Mouse (Mus musculus) left cerebral cortex, adult 11 months (tissue): ENCODE measurements around the gene Tapbp.

ENCODE experiments used
- DNase-seq: peaks from one replicate; pipeline ENCODE4 v3.0.0; 2022; ENCODE audit warnings: low spot score

The Tapbp gene

GRCm38 (mm10) chr17:33924577-33925283, 9.0 kb downstream of the Tapbp start:
- no peak for DNase-seq

DNA sequence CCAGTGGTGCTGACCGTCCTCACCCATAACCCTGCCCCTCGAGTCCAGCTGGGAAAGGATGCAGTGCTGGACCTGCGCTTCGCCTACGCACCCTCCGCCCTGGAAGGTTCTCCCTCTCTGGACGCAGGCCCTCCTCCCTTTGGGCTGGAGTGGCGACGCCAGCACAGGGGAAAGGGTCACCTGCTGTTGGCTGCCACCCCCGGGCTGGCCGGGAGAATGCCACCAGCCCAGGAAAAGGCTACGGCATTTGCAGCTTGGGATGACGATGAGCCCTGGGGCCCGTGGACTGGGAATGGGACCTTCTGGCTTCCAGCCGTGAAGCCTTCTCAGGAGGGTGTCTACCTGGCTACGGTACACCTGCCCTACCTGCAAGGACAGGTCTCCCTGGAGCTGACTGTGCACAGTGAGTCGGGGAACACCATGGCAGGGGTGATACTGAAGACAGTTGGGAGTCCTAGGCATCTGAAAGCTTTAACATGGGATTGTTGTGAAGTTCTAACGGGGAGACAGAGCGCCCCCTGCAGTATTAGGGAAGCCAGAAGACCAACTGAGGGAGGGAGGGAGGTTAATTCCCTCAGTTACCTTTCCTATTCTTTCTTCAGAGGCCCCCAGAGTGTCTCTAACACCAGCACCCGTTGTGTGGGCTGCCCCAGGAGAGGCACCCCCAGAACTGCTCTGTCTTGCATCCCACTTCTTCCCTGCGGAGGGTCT, 9.9 kb downstream of the Tapbp start:
- DNase-seq = no peak

- no peak for DNase-seq
Measured at GRCm38 (mm10) chr17:33926207-33926932, 10.7 kb downstream of the Tapbp start.

DNA sequence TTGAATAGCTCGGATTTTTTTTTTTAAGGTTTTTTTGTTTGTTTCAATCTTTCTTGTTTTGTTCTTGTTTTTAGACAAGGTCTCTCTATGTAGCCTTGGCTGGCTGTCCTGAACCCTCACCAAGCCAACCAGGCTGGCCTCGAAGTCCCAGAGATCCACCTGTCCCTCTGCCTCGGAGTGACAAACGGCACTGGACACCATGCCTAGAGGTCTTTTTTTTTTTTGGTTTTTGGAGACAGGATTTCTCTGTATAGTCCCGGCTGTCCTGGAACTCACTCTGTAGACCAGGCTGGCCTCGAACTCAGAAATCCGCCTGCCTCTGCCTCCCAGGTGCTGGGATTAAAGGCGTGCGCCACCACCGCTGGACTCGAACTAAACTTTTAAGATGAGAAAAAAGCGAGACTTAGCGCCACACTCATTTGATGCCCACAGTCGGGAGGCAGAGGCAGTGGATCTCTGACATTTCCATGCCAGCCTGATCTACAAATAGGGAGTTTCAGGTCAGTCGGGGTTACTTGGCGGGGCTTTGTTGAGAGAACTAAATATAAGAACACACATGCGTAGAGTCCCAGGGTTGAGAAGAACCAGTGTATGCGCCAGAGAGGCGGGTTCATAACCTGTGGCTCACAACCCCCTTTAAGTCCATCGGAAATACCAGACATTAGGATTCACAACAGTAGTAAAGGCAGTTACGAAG, 12.7 kb downstream of the Tapbp start:
- DNase-seq = no peak

- peak; percentile 85 for DNase-seq
Measured at GRCm38 (mm10) chr17:33929371-33930279, 13.9 kb downstream of the Tapbp start, which contains the start of gene Rgl2. Gene Rgl2, plus strand, starts transcription at chr17:33929543.

DNA sequence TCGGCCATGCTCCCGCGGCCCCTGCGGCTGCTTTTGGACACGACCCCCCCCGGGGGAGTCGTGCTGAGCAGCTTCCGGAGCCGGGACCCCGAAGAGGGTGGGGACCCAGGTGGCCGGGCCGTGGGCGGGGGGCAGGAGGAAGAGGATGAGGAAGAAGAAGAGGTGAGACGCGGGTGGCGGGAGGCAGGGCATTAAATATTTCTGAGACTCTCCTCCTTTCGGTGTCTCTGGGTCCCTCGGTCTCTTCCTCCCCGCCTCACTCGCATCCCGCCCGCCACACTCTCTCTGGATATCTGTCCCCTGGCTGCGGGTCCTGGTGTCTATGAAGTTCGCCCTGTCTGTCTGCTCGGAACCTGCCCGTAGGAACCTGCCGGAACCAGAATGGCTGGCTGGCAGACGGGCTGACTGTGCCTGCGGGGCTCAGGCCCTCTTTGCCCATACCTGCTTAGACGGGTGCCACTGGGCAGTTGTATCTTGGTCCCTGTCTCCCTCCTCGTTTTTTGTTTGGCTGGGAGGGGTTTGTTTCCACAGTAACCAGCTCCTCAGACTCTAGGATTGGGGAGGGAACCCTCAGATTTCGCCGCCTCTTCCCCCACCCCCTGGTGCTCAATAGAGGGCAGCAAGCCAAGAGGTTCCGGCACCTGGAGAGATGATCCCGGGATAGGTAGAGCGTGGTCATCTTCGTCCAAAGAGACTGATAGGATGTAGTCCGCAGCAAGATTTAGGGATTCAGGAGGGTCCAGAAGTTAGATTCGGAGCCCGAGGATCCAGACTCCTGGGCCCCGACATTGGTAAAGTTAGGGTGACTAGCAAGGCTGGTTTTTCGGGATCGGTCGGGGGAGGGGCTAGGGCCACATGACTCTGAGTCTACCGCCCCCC, 14.8 kb downstream of the Tapbp start:
- no peak for DNase-seq

- DNase-seq = no peak
Measured at GRCm38 (mm10) chr17:33931159-33931866, 15.6 kb downstream of the Tapbp start.

DNA sequence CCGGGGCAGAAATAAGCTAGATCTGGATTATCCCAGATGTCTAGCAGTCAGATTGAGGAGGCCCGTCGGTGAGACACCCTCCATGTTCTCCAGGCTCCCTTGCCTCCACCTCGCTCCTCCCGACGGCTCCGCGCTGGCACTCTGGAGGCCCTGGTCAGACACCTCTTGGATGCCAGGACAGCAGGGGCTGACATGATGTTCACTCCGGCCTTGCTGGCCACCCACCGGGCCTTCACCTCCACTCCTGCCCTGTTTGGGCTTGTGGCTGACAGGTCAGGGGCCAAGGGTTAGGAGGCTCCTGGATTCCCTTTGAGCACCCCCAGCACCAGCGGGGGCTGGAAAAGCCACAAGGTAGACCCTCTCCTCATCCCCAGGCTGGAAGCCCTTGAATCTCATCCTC, 16.2 kb downstream of the Tapbp start:
- DNase-seq = no peak

DNA sequence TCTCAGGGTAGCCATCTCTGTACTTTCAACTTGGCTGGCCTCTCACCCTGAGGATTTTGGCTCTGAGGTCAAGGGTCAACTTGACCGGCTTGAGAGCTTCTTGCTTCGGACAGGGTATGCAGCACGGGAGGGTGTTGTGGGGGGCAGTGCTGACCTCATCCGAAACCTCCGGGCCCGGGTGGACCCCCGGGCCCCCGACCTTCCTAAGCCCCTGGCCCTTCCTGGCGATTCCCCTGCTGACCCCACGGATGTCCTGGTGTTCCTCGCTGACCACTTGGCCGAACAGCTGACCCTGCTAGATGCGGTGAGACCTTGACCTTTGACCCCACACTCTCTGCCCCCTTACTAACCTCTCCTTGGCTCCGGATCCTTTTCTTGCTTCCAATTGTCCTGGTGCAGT, 16.7 kb downstream of the Tapbp start:
- no peak for DNase-seq

DNA sequence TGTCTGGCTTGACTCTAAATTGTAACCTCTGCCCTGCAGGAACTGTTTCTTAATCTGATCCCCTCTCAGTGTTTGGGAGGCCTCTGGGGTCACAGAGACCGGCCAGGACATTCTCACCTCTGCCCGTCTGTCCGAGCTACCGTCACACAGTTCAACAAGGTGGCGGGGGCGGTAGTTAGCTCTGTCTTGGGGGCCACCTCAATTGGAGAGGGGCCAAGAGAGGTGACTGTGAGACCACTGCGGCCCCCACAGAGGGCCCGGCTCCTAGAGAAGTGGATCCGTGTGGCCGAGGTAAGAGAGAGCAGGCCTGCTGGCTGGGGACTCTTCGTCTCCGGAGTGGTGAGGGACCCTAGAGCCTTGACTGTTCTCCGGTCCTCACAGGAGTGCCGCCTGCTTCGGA, 17.3 kb downstream of the Tapbp start:
- DNase-seq = no peak

DNA sequence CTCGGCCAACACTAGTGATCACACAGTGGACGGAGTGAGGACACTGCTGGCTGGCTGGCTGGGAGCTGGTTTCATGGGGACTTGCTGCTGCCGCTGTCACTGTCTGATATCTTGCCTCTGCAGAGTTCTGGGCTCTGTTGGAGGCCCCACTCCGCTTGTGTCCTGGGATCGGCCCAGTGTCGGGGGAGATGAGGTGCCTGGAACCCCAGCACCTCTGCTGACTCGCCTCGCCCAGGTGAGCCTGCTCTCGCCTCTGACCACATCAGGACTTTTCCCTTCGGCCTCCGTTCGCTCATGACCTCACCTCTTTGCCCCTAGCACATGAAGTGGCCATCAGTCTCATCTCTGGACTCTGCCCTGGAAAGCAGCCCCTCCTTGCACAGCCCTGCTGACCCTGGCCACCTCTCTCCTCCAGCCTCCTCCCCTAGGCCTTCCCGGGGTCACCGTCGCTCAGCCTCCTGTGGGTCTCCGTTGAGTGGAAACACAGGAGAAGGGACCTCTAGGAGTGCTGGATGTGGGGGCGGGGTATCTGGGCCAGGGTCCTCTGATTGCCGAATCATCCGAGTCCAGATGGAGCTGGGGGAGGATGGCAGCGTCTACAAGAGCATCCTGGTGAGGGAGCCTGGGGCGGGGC, 19.8 kb downstream of the Tapbp start:
- no peak for DNase-seq

DNA sequence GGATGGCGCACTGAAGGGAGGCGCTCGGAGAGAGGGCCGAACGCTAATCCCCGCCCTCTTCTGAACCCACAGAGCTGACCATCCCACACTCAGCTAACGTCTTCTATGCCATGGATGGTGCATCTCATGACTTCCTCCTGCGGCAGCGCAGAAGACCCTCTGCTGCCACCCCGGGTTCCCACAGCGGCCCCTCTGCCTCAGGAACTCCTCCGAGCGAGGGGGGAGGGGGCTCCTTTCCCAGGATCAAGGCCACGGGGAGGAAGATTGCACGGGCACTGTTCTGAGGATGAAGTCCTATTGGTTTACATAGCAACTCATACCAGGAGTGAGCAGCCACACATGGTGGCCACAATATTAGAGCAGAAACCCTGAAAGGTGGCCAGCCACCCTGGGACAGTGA, 21.3 kb downstream of the Tapbp start:
- no peak for DNase-seq

- no peak for DNase-seq
Measured at GRCm38 (mm10) chr17:33938783-33939182, 23.1 kb downstream of the Tapbp start.

- DNase-seq = peak; percentile 83
Measured at GRCm38 (mm10) chr17:33940206-33940805, 24.6 kb downstream of the Tapbp start, which contains the start of the genes Pfdn6 and Wdr46. Gene Pfdn6, minus strand, starts transcription at chr17:33940343. Gene Wdr46, plus strand, starts transcription at chr17:33940660.

DNA sequence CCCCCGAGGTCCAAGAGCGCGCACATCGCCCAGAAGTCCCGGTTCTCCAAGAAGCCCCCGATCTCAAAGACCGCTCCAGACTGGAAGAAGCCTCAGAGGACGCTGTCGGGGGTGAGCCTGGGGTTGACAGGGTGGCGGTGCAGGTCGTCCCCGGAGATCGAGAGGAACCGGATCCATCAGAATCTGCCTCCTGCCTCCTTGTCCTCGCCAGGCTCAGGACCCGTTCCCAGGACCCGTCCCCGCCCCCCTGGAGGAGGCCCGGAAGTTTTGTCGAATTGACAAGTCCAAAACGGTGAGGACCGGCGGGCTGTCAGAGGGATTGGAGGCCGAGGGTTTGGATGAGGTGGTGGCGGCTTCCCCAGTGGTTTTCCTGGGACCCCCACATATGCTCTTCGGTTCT, 25.3 kb downstream of the Tapbp start:
- DNase-seq = no peak

GRCm38 (mm10) chr17:33941381-33941780, 25.7 kb downstream of the Tapbp start:
- no peak for DNase-seq

- DNase-seq = no peak
Measured at GRCm38 (mm10) chr17:33943454-33943853, 27.8 kb downstream of the Tapbp start.

GRCm38 (mm10) chr17:33947430-33948089, 31.9 kb downstream of the Tapbp start:
- DNase-seq = no peak
